Mouse (Mus musculus): ENCODE measurements at regions not wholly inside any gene's neighbourhood (a gene's known extent, or its start where the extent isn't known, plus 50 kb on each side); places are given as distances from the start of the nearest gene placed in this dataset.

DNA sequence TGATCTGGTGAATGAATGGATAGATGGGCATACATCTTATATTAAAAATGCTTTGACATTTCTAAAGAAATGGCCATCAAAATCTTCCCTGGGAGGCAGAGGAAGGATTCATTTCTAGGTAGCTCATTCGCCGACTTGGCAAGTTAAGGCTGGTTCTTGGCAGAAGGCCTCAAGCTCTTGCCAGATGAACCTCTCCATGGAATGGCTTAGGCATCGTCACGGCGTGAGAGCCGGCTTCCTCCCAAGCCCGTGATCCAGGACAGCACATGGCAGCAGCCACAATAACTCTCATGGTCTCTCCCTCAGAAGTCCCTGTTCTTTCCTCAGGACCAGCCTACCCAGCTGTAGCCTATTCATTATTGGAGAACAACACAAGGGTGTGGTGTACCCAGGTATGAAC, 96.6 kb downstream of the Id4 start:
- Histone ChIP-seq H3K79me2 (replicated peaks; ENCODE audit: control insufficient read depth, extremely low read depth, insufficient read depth, poor library complexity, severe bottlenecking) (no peaks in the 10 kb centered on the region), H3K9ac (ENCODE audit: insufficient read depth, low read depth) (no peak overlapping the region), H3K27ac (ENCODE audit: insufficient read depth, low read depth) (no peak overlapping the region), H3K36me3 (replicated peaks in 1 of 2; ENCODE audit: control insufficient read depth in 1 of 2, insufficient read depth in 1 of 2, low read length in 1 of 2) (no peaks in the 10 kb centered on the region), H3K4me2 (ENCODE audit: insufficient read depth, low read depth, poor library complexity, severe bottlenecking) (no peak overlapping the region), H3K9me3 (replicated peaks; ENCODE audit: low read length) (peaks cover 26% of the 10 kb centered on the region), H3K4me1 (ENCODE audit: control insufficient read depth in 1 of 2, insufficient read depth in 2 of 2) (no peaks in the 10 kb centered on the region), H3K27me3 (replicated peaks) (no peaks in the 10 kb centered on the region), H3K4me3 (replicated peaks in 1 of 3; ENCODE audit: low read depth in 2 of 3, low read length in 2 of 3, poor library complexity in 1 of 3) (no peak overlapping the region)
- no peak for DNase-seq (ENCODE audit: extremely low read depth)
- in situ Hi-C loops (cut with MboI; ENCODE audit: low pct_ligation_motif_present, low pct_unique_long_range_greater_than_20kb, low sequenced_read_pairs) (no loop called here), dilution Hi-C loops (cut with MboI; ENCODE audit: extremely low pct_ligation_motif_present, extremely low pct_unique_long_range_greater_than_20kb, low sequenced_read_pairs) (no loop called here)
- TF ChIP-seq ZMIZ1 (IDR thresholded peaks at IDR 0.05; ENCODE audit: low read depth, low read length) = no peak
- no peak for TF ChIP-seq NRF1 (IDR thresholded peaks at IDR 0.05; ENCODE audit: low read depth, low read length)
- no peak for TF ChIP-seq RAD21 (IDR thresholded peaks at IDR 0.05; ENCODE audit: low read depth, low read length)
- TF ChIP-seq IRF4 (IDR thresholded peaks at IDR 0.05; ENCODE audit: low read depth, low read length) = no peak
- no peak for TF ChIP-seq USF2 (conservative IDR thresholded peaks at IDR 0.05; ENCODE audit: low read depth, low read length)
- TF ChIP-seq TBP (conservative IDR thresholded peaks at IDR 0.05; ENCODE audit: low read depth, low read length) = no peak
- TF ChIP-seq ELF1 (IDR thresholded peaks at IDR 0.05; ENCODE audit: low read depth, low read length) = no peak

DNA sequence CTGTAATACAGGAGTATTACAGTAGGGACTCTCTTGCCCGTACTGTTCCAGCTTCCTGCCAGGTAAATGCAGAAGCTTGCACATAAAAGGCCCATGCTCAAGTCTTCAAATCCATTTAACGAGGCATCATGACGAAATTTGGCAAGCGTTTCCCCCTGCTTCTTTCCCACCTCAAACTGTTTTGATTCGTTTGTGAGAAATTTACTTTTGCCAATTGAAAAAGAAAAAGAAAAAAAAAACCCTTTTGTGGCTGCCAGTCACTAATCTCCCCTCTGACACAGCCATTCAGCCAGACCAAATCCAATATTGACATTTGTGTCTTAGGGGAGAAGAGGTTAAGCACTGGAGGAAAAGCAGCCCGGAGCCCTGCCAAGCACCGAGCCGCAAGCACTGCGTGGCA, 110.0 kb downstream of the Id4 start:
- Histone ChIP-seq H3K9me3 (replicated peaks; ENCODE audit: low read length) (peaks cover 31% of the 10 kb centered on the region), H3K4me1 (ENCODE audit: control insufficient read depth in 1 of 2, insufficient read depth in 2 of 2) (no peaks in the 10 kb centered on the region), H3K4me2 (ENCODE audit: insufficient read depth, low read depth, poor library complexity, severe bottlenecking) (no peak overlapping the region), H3K79me2 (replicated peaks; ENCODE audit: control insufficient read depth, extremely low read depth, insufficient read depth, poor library complexity, severe bottlenecking) (no peaks in the 10 kb centered on the region), H3K27me3 (replicated peaks) (peaks cover 3% of the 10 kb centered on the region), H3K36me3 (replicated peaks in 1 of 2; ENCODE audit: control insufficient read depth in 1 of 2, insufficient read depth in 1 of 2, low read length in 1 of 2) (no peaks in the 10 kb centered on the region), H3K27ac (ENCODE audit: insufficient read depth, low read depth) (no peak overlapping the region), H3K9ac (ENCODE audit: insufficient read depth, low read depth) (no peak overlapping the region), H3K4me3 (replicated peaks in 1 of 3; ENCODE audit: low read depth in 2 of 3, low read length in 2 of 3, poor library complexity in 1 of 3) (no peak overlapping the region)
- dilution Hi-C loops (cut with MboI; ENCODE audit: extremely low pct_ligation_motif_present, extremely low pct_unique_long_range_greater_than_20kb, low sequenced_read_pairs) (no loop called here), in situ Hi-C loops (cut with MboI; ENCODE audit: low pct_ligation_motif_present, low pct_unique_long_range_greater_than_20kb, low sequenced_read_pairs) (no loop called here)
- TF ChIP-seq USF2 (conservative IDR thresholded peaks at IDR 0.05; ENCODE audit: low read depth, low read length) (no peak), HCFC1 (IDR thresholded peaks at IDR 0.05; ENCODE audit: low read depth, low read length) (no peak), ZC3H11A (IDR thresholded peaks at IDR 0.05; ENCODE audit: low read depth, low read length) (no peak), ZMIZ1 (IDR thresholded peaks at IDR 0.05; ENCODE audit: low read depth, low read length) (no peak), CTCF (conservative IDR thresholded peaks at IDR 0.05 in 1 of 2, IDR thresholded peaks at IDR 0.05 in 1 of 2; ENCODE audit: low read depth in 2 of 2, low read length in 2 of 2) (no peak)
- DNase-seq (ENCODE audit: extremely low read depth) = no peak

DNA sequence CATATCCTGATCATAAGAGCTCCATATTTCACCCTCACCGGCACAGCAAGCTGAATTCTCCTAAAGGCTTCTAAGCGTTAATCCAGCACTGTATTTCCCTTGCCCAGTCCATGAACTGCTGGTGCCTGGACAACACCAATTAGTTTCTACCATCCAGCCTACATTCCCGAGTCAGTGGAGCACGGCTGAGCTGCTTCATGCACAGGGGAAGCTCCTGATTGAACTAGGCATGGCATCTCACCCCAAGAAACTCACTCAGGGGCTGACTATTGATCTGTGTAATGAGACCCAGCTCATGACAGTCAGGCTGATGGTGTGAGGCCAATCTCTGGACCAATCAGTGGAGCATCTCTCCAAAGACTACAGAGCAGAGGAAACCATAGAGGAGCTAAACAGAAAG, 115.4 kb downstream of the Id4 start:
- Histone ChIP-seq H3K9me3 (replicated peaks; ENCODE audit: low read length) (peaks cover 20% of the 10 kb centered on the region), H3K27me3 (replicated peaks) (no peaks in the 10 kb centered on the region), H3K79me2 (replicated peaks; ENCODE audit: control insufficient read depth, extremely low read depth, insufficient read depth, poor library complexity, severe bottlenecking) (no peaks in the 10 kb centered on the region), H3K27ac (ENCODE audit: insufficient read depth, low read depth) (no peak overlapping the region), H3K4me3 (replicated peaks in 1 of 3; ENCODE audit: low read depth in 2 of 3, low read length in 2 of 3, poor library complexity in 1 of 3) (no peak overlapping the region), H3K9ac (ENCODE audit: insufficient read depth, low read depth) (no peak overlapping the region), H3K36me3 (replicated peaks in 1 of 2; ENCODE audit: control insufficient read depth in 1 of 2, insufficient read depth in 1 of 2, low read length in 1 of 2) (no peaks in the 10 kb centered on the region), H3K4me1 (ENCODE audit: control insufficient read depth in 1 of 2, insufficient read depth in 2 of 2) (no peaks in the 10 kb centered on the region), H3K4me2 (ENCODE audit: insufficient read depth, low read depth, poor library complexity, severe bottlenecking) (no peak overlapping the region)
- dilution Hi-C loops (cut with MboI; ENCODE audit: extremely low pct_ligation_motif_present, extremely low pct_unique_long_range_greater_than_20kb, low sequenced_read_pairs) (no loop called here), in situ Hi-C loops (cut with MboI; ENCODE audit: low pct_ligation_motif_present, low pct_unique_long_range_greater_than_20kb, low sequenced_read_pairs) (no loop called here)
- no peak for DNase-seq (ENCODE audit: extremely low read depth)
- TF ChIP-seq EP300 (IDR thresholded peaks at IDR 0.05; ENCODE audit: low read length) = no peak
- no peak for TF ChIP-seq TCF12 (IDR thresholded peaks at IDR 0.05; ENCODE audit: low read depth, low read length)
- no peak for TF ChIP-seq ZMIZ1 (IDR thresholded peaks at IDR 0.05; ENCODE audit: low read depth, low read length)
- no peak for TF ChIP-seq CHD1 (IDR thresholded peaks at IDR 0.05; ENCODE audit: low read depth, low read length)
- TF ChIP-seq HCFC1 (IDR thresholded peaks at IDR 0.05; ENCODE audit: low read depth, low read length) = no peak
- TF ChIP-seq CTCF (conservative IDR thresholded peaks at IDR 0.05 in 1 of 2, IDR thresholded peaks at IDR 0.05 in 1 of 2; ENCODE audit: low read depth in 2 of 2, low read length in 2 of 2) = no peak
- no peak for TF ChIP-seq TBP (conservative IDR thresholded peaks at IDR 0.05; ENCODE audit: low read depth, low read length)
- no peak for TF ChIP-seq SMC3 (IDR thresholded peaks at IDR 0.05; ENCODE audit: low read depth, low read length)
- no peak for TF ChIP-seq ZKSCAN1 (IDR thresholded peaks at IDR 0.05; ENCODE audit: borderline replicate concordance, low read depth, low read length)
- no peak for TF ChIP-seq CHD2 (IDR thresholded peaks at IDR 0.05; ENCODE audit: low read length)
- TF ChIP-seq GABPA (IDR thresholded peaks at IDR 0.05; ENCODE audit: insufficient replicate concordance, low read depth, low read length) = no peak
- no peak for TF ChIP-seq IRF4 (IDR thresholded peaks at IDR 0.05; ENCODE audit: low read depth, low read length)
- no peak for TF ChIP-seq MEF2A (IDR thresholded peaks at IDR 0.05; ENCODE audit: borderline replicate concordance, low read depth, low read length)
